Mouse (Mus musculus): ENCODE measurements around the gene Spi1. TPM values are rescaled to one million over a fixed set of nuclear protein-coding genes. Genes with fewer than 3 reads are reported as not detected.

Gene Spi1
- polyA plus RNA-seq, 1 experiment from 2014 or later = 6.9 TPM

GRCm38 (mm10) chr2:91084179-91084820, 2.1 kb downstream of the Spi1 start:
- ATAC-seq (replicated peaks; ENCODE audit: low FRiP score, low TSS enrichment, low read depth) = no peak
- no peak overlapping the region for H3K4me2 ChIP-seq (ENCODE audit: low read length)
- H3K9me3 ChIP-seq (ENCODE audit: control insufficient read depth, low read length) = no peaks in the 10 kb centered on the region
- no peak for DNase-seq (ENCODE audit: low spot score)
- no peak overlapping the region for H3K27ac ChIP-seq (ENCODE audit: low read depth)
- H3K9ac ChIP-seq (ENCODE audit: low read length) = no peak overlapping the region
- H3K27me3 ChIP-seq (replicated peaks; ENCODE audit: control insufficient read depth, insufficient read depth, low read length) = no peaks in the 10 kb centered on the region
- WGBS = 77% methylated on average over 15 of the region's 15 CpGs
- no peaks in the 10 kb centered on the region for H3K36me3 ChIP-seq (ENCODE audit: control insufficient read depth, insufficient read depth, low read length)
- H3K4me1 ChIP-seq (replicated peaks; ENCODE audit: control insufficient read depth, insufficient read depth, low read length) = no peaks in the 10 kb centered on the region
- H3K4me3 ChIP-seq (ENCODE audit: low read depth, low read length) = no peak overlapping the region

- ATAC-seq (replicated peaks; ENCODE audit: low FRiP score, low TSS enrichment, low read depth) (no peak), DNase-seq (ENCODE audit: low spot score) (no peak)
- Histone ChIP-seq H3K4me2 (ENCODE audit: low read length) (no peak overlapping the region), H3K36me3 (ENCODE audit: control insufficient read depth, insufficient read depth, low read length) (no peaks in the 10 kb centered on the region), H3K27ac (ENCODE audit: low read depth) (no peak overlapping the region), H3K4me3 (ENCODE audit: low read depth, low read length) (no peak overlapping the region), H3K9me3 (ENCODE audit: control insufficient read depth, low read length) (no peaks in the 10 kb centered on the region), H3K9ac (ENCODE audit: low read length) (no peak overlapping the region), H3K27me3 (replicated peaks; ENCODE audit: control insufficient read depth, insufficient read depth, low read length) (no peaks in the 10 kb centered on the region), H3K4me1 (replicated peaks; ENCODE audit: control insufficient read depth, insufficient read depth, low read length) (no peaks in the 10 kb centered on the region)
- 82% methylated on average over 14 of the region's 14 CpGs for WGBS
Measured at GRCm38 (mm10) chr2:91085494-91086391, 3.6 kb downstream of the Spi1 start.

- H3K4me3 ChIP-seq (ENCODE audit: low read depth, low read length) = no peak overlapping the region
- no peaks in the 10 kb centered on the region for H3K27me3 ChIP-seq (replicated peaks; ENCODE audit: control insufficient read depth, insufficient read depth, low read length)
- no peaks in the 10 kb centered on the region for H3K36me3 ChIP-seq (ENCODE audit: control insufficient read depth, insufficient read depth, low read length)
- WGBS = 82% methylated on average over 9 of the region's 9 CpGs
- no peaks in the 10 kb centered on the region for H3K9me3 ChIP-seq (ENCODE audit: control insufficient read depth, low read length)
- H3K27ac ChIP-seq (ENCODE audit: low read depth) = no peak overlapping the region
- ATAC-seq (replicated peaks; ENCODE audit: low FRiP score, low TSS enrichment, low read depth) (no peak), DNase-seq (ENCODE audit: low spot score) (no peak)
- no peaks in the 10 kb centered on the region for H3K4me1 ChIP-seq (replicated peaks; ENCODE audit: control insufficient read depth, insufficient read depth, low read length)
- H3K9ac ChIP-seq (ENCODE audit: low read length) = no peak overlapping the region
- H3K4me2 ChIP-seq (ENCODE audit: low read length) = no peak overlapping the region
Measured at GRCm38 (mm10) chr2:91086392-91087237, 4.4 kb downstream of the Spi1 start.

GRCm38 (mm10) chr2:91087453-91087852, 5.3 kb downstream of the Spi1 start:
- Histone ChIP-seq H3K27ac (ENCODE audit: low read depth) (no peak overlapping the region), H3K4me3 (ENCODE audit: low read depth, low read length) (no peak overlapping the region), H3K4me2 (ENCODE audit: low read length) (no peak overlapping the region), H3K9me3 (ENCODE audit: control insufficient read depth, low read length) (no peaks in the 10 kb centered on the region), H3K4me1 (replicated peaks; ENCODE audit: control insufficient read depth, insufficient read depth, low read length) (no peaks in the 10 kb centered on the region), H3K9ac (ENCODE audit: low read length) (no peak overlapping the region), H3K27me3 (replicated peaks; ENCODE audit: control insufficient read depth, insufficient read depth, low read length) (no peaks in the 10 kb centered on the region), H3K36me3 (ENCODE audit: control insufficient read depth, insufficient read depth, low read length) (no peaks in the 10 kb centered on the region)
- DNase-seq (ENCODE audit: low spot score) = no peak
- no peak for ATAC-seq (replicated peaks; ENCODE audit: low FRiP score, low TSS enrichment, low read depth)
- WGBS = 81% methylated on average over 9 of the region's 9 CpGs

GRCm38 (mm10) chr2:91088987-91089386, 6.8 kb downstream of the Spi1 start:
- Histone ChIP-seq H3K4me2 (ENCODE audit: low read length) (no peak overlapping the region), H3K27me3 (replicated peaks; ENCODE audit: control insufficient read depth, insufficient read depth, low read length) (no peaks in the 10 kb centered on the region), H3K27ac (ENCODE audit: low read depth) (no peak overlapping the region), H3K9ac (ENCODE audit: low read length) (no peak overlapping the region), H3K36me3 (ENCODE audit: control insufficient read depth, insufficient read depth, low read length) (no peaks in the 10 kb centered on the region), H3K9me3 (ENCODE audit: control insufficient read depth, low read length) (no peaks in the 10 kb centered on the region), H3K4me1 (replicated peaks; ENCODE audit: control insufficient read depth, insufficient read depth, low read length) (no peaks in the 10 kb centered on the region), H3K4me3 (ENCODE audit: low read depth, low read length) (no peak overlapping the region)
- WGBS = 74% methylated on average over 9 of the region's 9 CpGs
- ATAC-seq (replicated peaks; ENCODE audit: low FRiP score, low TSS enrichment, low read depth) (no peak), DNase-seq (ENCODE audit: low spot score) (no peak)

- DNase-seq (ENCODE audit: low spot score) = no peak
- Histone ChIP-seq H3K4me2 (ENCODE audit: low read length) (no peak overlapping the region), H3K27me3 (replicated peaks; ENCODE audit: control insufficient read depth, insufficient read depth, low read length) (no peaks in the 10 kb centered on the region), H3K4me1 (replicated peaks; ENCODE audit: control insufficient read depth, insufficient read depth, low read length) (no peaks in the 10 kb centered on the region), H3K36me3 (ENCODE audit: control insufficient read depth, insufficient read depth, low read length) (no peaks in the 10 kb centered on the region), H3K27ac (ENCODE audit: low read depth) (no peak overlapping the region), H3K9ac (ENCODE audit: low read length) (no peak overlapping the region), H3K9me3 (ENCODE audit: control insufficient read depth, low read length) (no peaks in the 10 kb centered on the region), H3K4me3 (ENCODE audit: low read depth, low read length) (no peak overlapping the region)
- 80% methylated on average over 6 of the region's 6 CpGs for WGBS
- no peak for ATAC-seq (replicated peaks; ENCODE audit: low FRiP score, low TSS enrichment, low read depth)
Measured at GRCm38 (mm10) chr2:91090208-91090607, 8.0 kb downstream of the Spi1 start.

GRCm38 (mm10) chr2:91090827-91091226, 8.6 kb downstream of the Spi1 start:
- no peak overlapping the region for H3K9ac ChIP-seq (ENCODE audit: low read length)
- no peaks in the 10 kb centered on the region for H3K27me3 ChIP-seq (replicated peaks; ENCODE audit: control insufficient read depth, insufficient read depth, low read length)
- no peak overlapping the region for H3K4me2 ChIP-seq (ENCODE audit: low read length)
- no peak for DNase-seq (ENCODE audit: low spot score)
- no peak overlapping the region for H3K4me3 ChIP-seq (ENCODE audit: low read depth, low read length)
- ATAC-seq (replicated peaks; ENCODE audit: low FRiP score, low TSS enrichment, low read depth) = no peak
- no peaks in the 10 kb centered on the region for H3K9me3 ChIP-seq (ENCODE audit: control insufficient read depth, low read length)
- no peaks in the 10 kb centered on the region for H3K4me1 ChIP-seq (replicated peaks; ENCODE audit: control insufficient read depth, insufficient read depth, low read length)
- 73% methylated on average over 6 of the region's 6 CpGs for WGBS
- H3K27ac ChIP-seq (ENCODE audit: low read depth) = no peak overlapping the region
- no peaks in the 10 kb centered on the region for H3K36me3 ChIP-seq (ENCODE audit: control insufficient read depth, insufficient read depth, low read length)

GRCm38 (mm10) chr2:91096524-91096923, 14.3 kb downstream of the Spi1 start:
- no peaks in the 10 kb centered on the region for H3K9me3 ChIP-seq (ENCODE audit: control insufficient read depth, low read length)
- H3K36me3 ChIP-seq (ENCODE audit: control insufficient read depth, insufficient read depth, low read length) = no peaks in the 10 kb centered on the region
- H3K27me3 ChIP-seq (replicated peaks; ENCODE audit: control insufficient read depth, insufficient read depth, low read length) = no peaks in the 10 kb centered on the region
- no peak for DNase-seq (ENCODE audit: low spot score)
- no peak overlapping the region for H3K9ac ChIP-seq (ENCODE audit: low read length)
- H3K4me2 ChIP-seq (ENCODE audit: low read length) = no peak overlapping the region
- no peak overlapping the region for H3K27ac ChIP-seq (ENCODE audit: low read depth)
- 64% methylated on average over 14 of the region's 14 CpGs for WGBS
- no peaks in the 10 kb centered on the region for H3K4me1 ChIP-seq (replicated peaks; ENCODE audit: control insufficient read depth, insufficient read depth, low read length)
- ATAC-seq (replicated peaks; ENCODE audit: low FRiP score, low TSS enrichment, low read depth) = no peak
- H3K4me3 ChIP-seq (ENCODE audit: low read depth, low read length) = no peak overlapping the region

Measured in intestine, embryonic 14.5 days (tissue).